Mouse (Mus musculus): ENCODE data around the gene E030018B13Rik. TPM values are rescaled to one million over a fixed set of nuclear protein-coding genes. Genes with fewer than 3 reads are reported as not detected.

E030018B13Rik gene
- total RNA-seq, 2 experiments from 2014 or later = not detected

- DNase-seq = no peak
- intact Hi-C loops (cut with DNase I; ENCODE audit: low total_unique reads) = loop anchor here (5.0 kb wide), 1 partner anchor 77 kb away; no protein-coding TSS in a partner anchor
These were observed 17.2 kb downstream of the E030018B13Rik start for GRCm38 (mm10) chr7:63933905-63934304.

GRCm38 (mm10) chr7:63934530-63934929, 17.9 kb downstream of the E030018B13Rik start:
- DNase-seq = no peak

DNA sequence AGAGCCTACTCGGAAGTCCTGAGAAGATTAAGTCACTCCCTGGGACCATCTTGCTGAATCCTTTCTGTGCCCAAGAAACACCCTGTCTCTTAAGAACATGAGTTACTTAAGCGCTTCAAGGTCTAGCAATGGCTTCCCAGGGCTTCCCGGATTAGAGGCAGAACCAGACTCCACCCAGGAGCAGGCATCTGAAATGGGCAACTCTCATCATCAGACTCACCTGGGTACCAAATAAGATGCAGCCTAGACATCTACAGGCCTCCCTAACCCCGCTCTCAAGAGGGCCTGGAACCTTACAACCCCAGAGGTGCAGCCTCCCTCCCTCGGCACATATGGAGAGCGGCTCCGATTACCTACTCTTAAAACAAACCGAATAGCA, 19.1 kb downstream of the E030018B13Rik start:
- intact Hi-C loops (cut with DNase I; ENCODE audit: low total_unique reads) = no loop called here
- DNase-seq = no peak

More at GRCm38 (mm10) chr7:63934530-63934929, 17.9 kb downstream of the E030018B13Rik start:
- intact Hi-C loops (cut with DNase I; ENCODE audit: low total_unique reads) = loop anchor here (5.0 kb wide), 1 partner anchor 77 kb away; no protein-coding TSS in a partner anchor

DNA sequence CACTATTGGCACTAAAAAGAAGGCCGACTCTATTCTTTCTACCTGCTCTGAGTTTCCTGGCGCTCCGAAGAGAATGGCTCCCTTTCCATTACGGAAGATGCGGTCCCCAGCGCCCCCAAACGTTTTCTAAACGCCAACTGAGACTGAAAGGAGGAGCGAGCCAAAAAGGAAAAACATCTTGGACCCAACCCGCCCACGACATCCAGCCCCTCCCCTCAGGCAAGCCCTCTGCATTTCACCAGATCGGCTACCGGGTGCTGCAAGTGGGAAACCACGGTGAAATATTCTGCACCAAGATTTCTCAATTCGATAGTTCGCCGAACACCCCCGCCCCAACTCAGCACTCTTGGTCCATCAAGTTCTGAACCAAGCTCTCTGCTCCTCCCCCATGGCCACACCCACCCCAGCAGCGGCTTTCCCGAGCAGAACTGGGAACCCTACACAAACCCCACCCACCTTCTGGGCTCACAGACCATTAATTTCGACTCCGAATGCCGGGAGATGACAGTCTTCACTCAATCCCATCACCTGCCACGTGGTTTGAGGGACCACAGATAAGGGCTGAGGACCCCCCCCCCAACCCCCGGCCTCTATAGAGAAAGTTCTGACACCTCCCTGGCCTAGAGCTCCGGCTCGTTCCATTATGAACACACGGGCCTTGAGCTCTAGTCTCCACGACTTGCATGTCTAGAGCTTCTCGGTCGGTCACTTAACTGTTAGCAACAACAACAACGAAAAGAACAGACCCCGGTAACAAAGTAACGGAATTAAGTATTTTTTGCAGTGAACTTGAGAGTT, 19.7 kb downstream of the E030018B13Rik start:
- peak; percentile 89 for DNase-seq
- intact Hi-C loops (cut with DNase I; ENCODE audit: low total_unique reads) = no loop called here

DNA sequence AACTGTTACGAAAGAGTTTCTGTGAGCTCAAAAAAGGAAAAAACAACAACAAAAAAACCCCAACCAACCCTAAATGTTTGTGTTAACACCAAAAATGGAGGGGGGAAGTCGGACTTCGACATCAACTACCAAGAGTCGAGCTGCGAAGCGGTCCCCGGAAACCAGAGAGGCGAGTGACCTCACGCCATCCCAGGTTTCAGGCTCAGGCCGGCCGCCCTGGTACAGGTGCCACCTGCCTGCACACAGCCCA, 20.3 kb downstream of the E030018B13Rik start:
- DNase-seq = no peak
- intact Hi-C loops (cut with DNase I; ENCODE audit: low total_unique reads) = no loop called here

GRCm38 (mm10) chr7:63937236-63938065, 20.8 kb downstream of the E030018B13Rik start:
- intact Hi-C loops (cut with DNase I; ENCODE audit: low total_unique reads) = no loop called here
- peak; percentile 92 for DNase-seq

DNA sequence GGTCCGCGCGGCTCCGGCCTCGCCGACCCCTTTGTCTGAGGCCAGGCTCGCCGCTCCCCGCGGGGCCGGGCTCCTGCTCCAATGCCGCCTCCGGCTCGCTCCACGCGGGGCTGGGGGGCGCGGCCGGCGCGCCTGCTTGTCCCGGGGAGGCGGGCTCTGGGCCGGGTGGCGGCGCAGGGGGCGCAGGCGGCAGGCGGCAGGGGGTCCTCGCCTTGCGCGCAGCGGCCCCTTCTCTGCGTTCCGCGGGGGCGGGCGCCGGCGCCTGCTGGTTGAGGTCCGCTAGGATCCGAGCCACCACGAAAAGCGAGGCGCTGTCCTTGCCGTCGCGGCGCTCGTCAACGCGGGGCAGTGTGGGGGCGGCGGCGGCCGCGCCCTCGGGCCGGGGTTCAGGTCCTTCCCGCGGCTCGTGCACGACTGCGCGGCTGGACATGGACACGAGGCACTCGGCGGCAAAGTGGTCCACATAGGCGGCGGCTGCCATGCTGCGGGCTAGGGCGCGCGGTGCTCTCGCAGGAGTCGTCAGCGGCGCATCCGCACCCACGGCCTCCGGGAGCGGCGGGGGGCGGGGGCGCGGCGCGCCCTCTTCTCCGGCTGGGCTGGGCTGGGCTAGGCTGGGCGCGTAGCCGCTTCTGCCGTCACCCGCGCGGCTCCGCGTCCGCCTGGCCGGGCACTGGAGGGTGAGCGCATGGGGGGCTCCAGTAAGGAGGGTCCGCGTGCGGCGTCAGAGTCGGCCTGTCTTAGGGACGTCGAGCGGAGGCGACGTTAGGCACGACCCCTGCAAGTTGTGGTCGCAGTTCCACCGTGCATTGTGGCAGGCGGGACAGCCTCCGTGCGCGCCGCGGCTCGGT, 21.6 kb downstream of the E030018B13Rik start:
- DNase-seq = peak; percentile 57
- intact Hi-C loops (cut with DNase I; ENCODE audit: low total_unique reads) = no loop called here

GRCm38 (mm10) chr7:63938914-63939396, 22.3 kb downstream of the E030018B13Rik start, which contains the start of gene Klf13:
Gene Klf13, minus strand, starts transcription at chr7:63938915.
- peak; percentile 97 for DNase-seq
- intact Hi-C loops (cut with DNase I; ENCODE audit: low total_unique reads) = no loop called here

DNA sequence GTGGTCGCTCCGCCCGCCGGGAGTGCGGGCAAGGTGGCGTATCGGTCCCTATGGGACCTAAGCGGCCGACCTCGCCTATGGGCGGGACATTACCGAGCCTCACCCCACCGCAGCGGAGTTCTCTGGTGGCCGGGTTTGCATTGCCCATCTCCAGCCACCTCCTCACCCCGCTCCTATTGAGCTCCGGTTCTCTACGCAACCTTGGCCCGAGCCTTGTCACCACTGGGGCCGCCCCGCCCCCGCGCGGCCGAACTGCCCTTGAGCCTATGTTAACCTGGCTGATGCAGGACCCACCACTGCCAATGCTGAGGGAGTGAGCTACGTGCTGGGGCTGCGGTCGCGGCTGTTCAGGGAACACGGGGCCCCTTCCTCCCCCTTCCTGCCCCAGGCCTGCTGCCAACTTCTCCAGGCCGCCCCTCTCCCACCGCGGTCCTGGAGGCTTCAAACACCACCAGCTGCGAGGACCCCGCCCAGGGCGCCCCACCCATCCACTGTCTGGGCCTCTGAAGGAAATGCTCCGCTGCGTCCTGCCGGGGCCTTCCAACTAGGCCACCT, 22.8 kb downstream of the E030018B13Rik start:
- intact Hi-C loops (cut with DNase I; ENCODE audit: low total_unique reads) = no loop called here
- DNase-seq = peak; percentile 81

DNA sequence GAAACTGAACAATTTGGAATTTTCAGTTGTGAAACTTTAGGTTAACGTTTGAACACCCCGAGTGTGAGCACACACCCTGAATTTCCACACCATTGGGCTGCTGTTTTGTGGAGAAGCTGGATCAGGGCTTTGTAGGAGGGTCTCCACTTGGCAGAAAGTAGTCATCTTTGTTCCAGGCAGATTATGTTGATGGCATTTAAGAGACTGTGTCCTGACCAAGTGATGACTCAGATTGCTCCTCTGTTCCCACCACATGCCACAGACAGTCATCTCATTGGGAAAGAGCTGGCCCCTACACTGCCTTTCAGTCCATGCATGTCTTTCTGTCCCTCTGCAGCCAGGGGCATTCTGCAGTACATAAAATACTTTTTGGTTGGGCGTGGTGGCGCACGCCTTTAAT, 23.7 kb downstream of the E030018B13Rik start:
- DNase-seq = no peak
- intact Hi-C loops (cut with DNase I; ENCODE audit: low total_unique reads) = loop anchor here (10.0 kb wide), 2 partner anchors 114 to 186 kb away; no protein-coding TSS in a partner anchor

- intact Hi-C loops (cut with DNase I; ENCODE audit: low total_unique reads) = loop anchor here (10.0 kb wide), 2 partner anchors 114 to 186 kb away; no protein-coding TSS in a partner anchor
- no peak for DNase-seq
These were observed 24.4 kb downstream of the E030018B13Rik start for GRCm38 (mm10) chr7:63941050-63941449.

- intact Hi-C loops (cut with DNase I; ENCODE audit: low total_unique reads) = loop anchor here (10.0 kb wide), 2 partner anchors 113 to 187 kb away; no protein-coding TSS in a partner anchor
These were observed 24.8 kb downstream of the E030018B13Rik start for GRCm38 (mm10) chr7:63941501-63941900.

GRCm38 (mm10) chr7:63943946-63944345, 27.3 kb downstream of the E030018B13Rik start:
- intact Hi-C loops (cut with DNase I; ENCODE audit: low total_unique reads) = loop anchor here (10.0 kb wide), 2 partner anchors 111 to 189 kb away; no protein-coding TSS in a partner anchor
- DNase-seq = no peak

More at GRCm38 (mm10) chr7:63941501-63941900, 24.8 kb downstream of the E030018B13Rik start:
- no peak for DNase-seq

GRCm38 (mm10) chr7:63947514-63948487, 31.1 kb downstream of the E030018B13Rik start:
- no peak for DNase-seq
- intact Hi-C loops (cut with DNase I; ENCODE audit: low total_unique reads) = loop anchor here (10.0 kb wide), 2 partner anchors 107 to 193 kb away; no protein-coding TSS in a partner anchor

- intact Hi-C loops (cut with DNase I; ENCODE audit: low total_unique reads) = loop anchor here (10.0 kb wide), 2 partner anchors 106 to 194 kb away; no protein-coding TSS in a partner anchor
- no peak for DNase-seq
These were observed 32.5 kb downstream of the E030018B13Rik start for GRCm38 (mm10) chr7:63949176-63949575.

DNA sequence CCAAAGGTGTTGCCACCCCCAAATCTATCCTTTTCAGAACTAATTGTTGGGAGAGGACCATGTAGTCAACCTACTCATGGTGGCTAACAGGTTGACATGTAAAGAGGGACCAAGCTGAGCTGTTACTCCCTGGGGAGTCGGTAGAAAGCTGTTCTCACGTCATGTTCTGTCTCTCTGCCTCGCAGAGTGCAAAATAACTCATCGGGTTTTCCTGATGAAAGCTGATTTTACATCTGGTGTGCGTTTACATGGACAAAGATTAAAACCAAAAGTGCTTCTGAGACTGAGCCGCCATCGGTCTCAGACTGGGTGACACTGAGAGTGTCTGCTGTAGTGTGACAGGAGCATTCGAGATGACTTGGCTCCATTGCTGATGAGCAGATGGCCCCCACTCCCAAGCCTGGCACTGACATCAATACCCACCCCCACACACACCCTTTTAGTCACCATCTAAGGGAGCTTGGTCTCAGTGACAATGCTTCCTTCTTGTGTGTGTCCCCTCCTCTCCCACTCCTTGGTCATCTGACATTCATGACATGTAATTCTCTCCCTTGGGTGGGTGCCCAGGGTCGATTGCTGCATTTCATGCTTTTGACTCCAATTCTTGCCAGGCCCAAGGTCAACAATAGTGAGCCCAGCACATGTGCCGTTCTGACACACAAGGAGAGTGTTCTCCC, 34.4 kb downstream of the E030018B13Rik start:
- intact Hi-C loops (cut with DNase I; ENCODE audit: low total_unique reads) = loop anchor here (10.0 kb wide), 1 partner anchor 194 kb away; no protein-coding TSS in a partner anchor

More for the DNA sequence above, 34.4 kb downstream of the E030018B13Rik start:
- DNase-seq = peak; percentile 24

Measured in gastrocnemius, postnatal 14 days (tissue).